Mouse (Mus musculus) forebrain, embryonic 15.5 days (tissue): ENCODE results near the gene Crtc1. TPM values are rescaled to one million over a fixed set of nuclear protein-coding genes. Genes with fewer than 3 reads are reported as not detected.

ENCODE experiments used
- ATAC-seq: fragments of 200-750 bp; cut with Nextera tagmentation; replicated peaks from 2 replicates; pipeline ENCODE4 v1.8.0; 2017; ENCODE audit warnings: mild to moderate bottlenecking, moderate TSS enrichment, moderate library complexity
- H3K27ac ChIP-seq: fragments of 300-500 bp; sonication (generic); replicated peaks from 2 replicates; pipeline ENCODE4 v1.5.1; 2015; ENCODE audit warnings: mild to moderate bottlenecking, inconsistent platforms
- H3K27me3 ChIP-seq: fragments of 300-500 bp; sonication (generic); 2 replicates; pipeline ENCODE4 v1.6.1; 2015; ENCODE audit warnings: inconsistent platforms
- H3K36me3 ChIP-seq: fragments of 300-500 bp; sonication (generic); 2 replicates; pipeline ENCODE4 v1.6.1; 2015; ENCODE audit warnings: mild to moderate bottlenecking, inconsistent platforms
- H3K4me1 ChIP-seq: fragments of 300-500 bp; sonication (generic); 2 replicates; pipeline ENCODE4 v1.6.1; 2015; ENCODE audit warnings: inconsistent platforms
- H3K4me2 ChIP-seq: fragments of 300-500 bp; sonication (generic); replicated peaks from 2 replicates; pipeline ENCODE4 v1.6.1; 2015; ENCODE audit warnings: mild to moderate bottlenecking, inconsistent platforms
- H3K4me3 ChIP-seq: fragments of 300-500 bp; sonication (generic); 2 replicates; pipeline ENCODE4 v1.5.1; 2015; ENCODE audit warnings: mild to moderate bottlenecking, inconsistent platforms
- H3K9ac ChIP-seq: fragments of 300-500 bp; sonication (generic); replicated peaks from 2 replicates; pipeline ENCODE4 v1.6.1; 2015; ENCODE audit warnings: mild to moderate bottlenecking, inconsistent platforms
- H3K9me3 ChIP-seq: fragments of 300-500 bp; sonication (generic); 2 replicates; pipeline ENCODE4 v1.6.1; 2016; ENCODE audit warnings: inconsistent platforms
- WGBS: fragments of 180-500 bp; shearing (Covaris S2); methylation state at CpG from one replicate; pipeline ENCODE4 v1.1.7; 2015; ENCODE audit warnings: mixed read lengths; 5-methylcytosine and 5-hydroxymethylcytosine counted together
- polyA plus RNA-seq: library from polyadenylated mRNA; unstranded; fragments of >200 nt; fragmentation: Nextera tagmentation; extraction: Ambion mirVana; gene quantifications from 2 replicates; pipeline ENCODE4 v1.2.1, GENCODE M21; 2015

The Crtc1 gene
- polyA plus RNA-seq, 1 experiment from 2014 or later, result 41.0 TPM

DNA sequence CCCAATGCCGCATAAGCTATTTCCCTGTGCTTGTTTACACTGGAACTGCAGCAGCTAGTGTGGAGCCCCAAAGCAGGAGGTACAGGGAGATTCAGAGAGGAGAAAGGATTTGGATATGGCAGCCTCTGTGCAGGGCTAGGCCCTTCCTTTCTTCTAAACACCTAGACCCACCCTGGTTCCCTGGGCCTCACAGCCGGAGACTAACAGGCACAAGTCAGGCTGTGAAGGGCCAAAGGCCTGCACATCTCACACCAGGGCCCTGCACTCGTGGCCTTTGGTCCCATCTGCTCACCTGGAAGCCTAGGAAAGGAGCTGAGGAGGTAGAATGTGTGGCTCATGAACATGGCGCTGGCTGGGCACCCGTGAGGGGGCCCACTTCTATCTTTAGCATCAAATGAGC lies 43.2 kb downstream of the Crtc1 start:
- H3K27ac ChIP-seq, result no peak overlapping the region
- no peaks in the 10 kb centered on the region for H3K27me3 ChIP-seq
- no peak overlapping the region for H3K4me3 ChIP-seq
- H3K36me3 ChIP-seq, result peaks cover 7% of the 10 kb centered on the region; the same call in 1 of the 2 replicates
- 84% methylated on average over 5 of the region's 5 CpGs for WGBS
- no peaks in the 10 kb centered on the region for H3K4me1 ChIP-seq
- no peak for ATAC-seq
- no peaks in the 10 kb centered on the region for H3K9me3 ChIP-seq
- no peak overlapping the region for H3K9ac ChIP-seq
- no peak overlapping the region for H3K4me2 ChIP-seq

DNA sequence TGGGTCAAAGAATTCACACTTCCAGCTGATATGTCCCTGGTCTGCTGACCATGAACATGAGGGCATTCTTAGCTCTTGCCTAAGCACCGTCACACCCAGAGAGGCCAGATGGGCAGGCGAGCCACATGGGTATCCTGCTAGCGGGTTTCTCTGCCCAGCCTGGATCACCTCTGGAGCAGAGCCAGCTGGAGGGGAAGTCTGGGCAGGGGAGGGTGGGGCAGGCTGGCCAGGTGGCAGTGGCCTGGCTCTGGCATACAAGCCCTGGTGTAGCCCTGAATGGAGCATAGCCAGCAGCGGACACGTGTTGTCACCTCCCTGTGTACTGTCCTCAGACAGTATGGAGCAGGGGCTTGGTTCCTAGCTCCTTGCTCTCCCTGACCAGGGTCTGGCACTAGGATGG lies 43.7 kb downstream of the Crtc1 start:
- peaks cover 11% of the 10 kb centered on the region; the same call in 1 of the 2 replicates for H3K36me3 ChIP-seq
- no peak for ATAC-seq
- no peak overlapping the region for H3K9ac ChIP-seq

GRCm38 (mm10) chr8:70394269-70394998 lies 44.9 kb downstream of the Crtc1 start:
- no peak for ATAC-seq
- H3K9ac ChIP-seq, result no peak overlapping the region
- no peak overlapping the region for H3K4me3 ChIP-seq
- H3K9me3 ChIP-seq, result no peaks in the 10 kb centered on the region
- H3K4me1 ChIP-seq, result no peaks in the 10 kb centered on the region
- 88% methylated on average over 8 of the region's 8 CpGs for WGBS
- no peak overlapping the region for H3K4me2 ChIP-seq
- H3K27me3 ChIP-seq, result no peaks in the 10 kb centered on the region
- peaks cover 16% of the 10 kb centered on the region; the same call in 1 of the 2 replicates for H3K36me3 ChIP-seq
- H3K27ac ChIP-seq, result no peak overlapping the region

More for the DNA sequence above, 43.7 kb downstream of the Crtc1 start:
- no peaks in the 10 kb centered on the region for H3K27me3 ChIP-seq
- no peak overlapping the region for H3K4me2 ChIP-seq
- 68% methylated on average over 5 of the region's 5 CpGs for WGBS
- no peak overlapping the region for H3K4me3 ChIP-seq
- H3K9me3 ChIP-seq, result no peaks in the 10 kb centered on the region
- H3K4me1 ChIP-seq, result no peaks in the 10 kb centered on the region
- H3K27ac ChIP-seq, result no peak overlapping the region

DNA sequence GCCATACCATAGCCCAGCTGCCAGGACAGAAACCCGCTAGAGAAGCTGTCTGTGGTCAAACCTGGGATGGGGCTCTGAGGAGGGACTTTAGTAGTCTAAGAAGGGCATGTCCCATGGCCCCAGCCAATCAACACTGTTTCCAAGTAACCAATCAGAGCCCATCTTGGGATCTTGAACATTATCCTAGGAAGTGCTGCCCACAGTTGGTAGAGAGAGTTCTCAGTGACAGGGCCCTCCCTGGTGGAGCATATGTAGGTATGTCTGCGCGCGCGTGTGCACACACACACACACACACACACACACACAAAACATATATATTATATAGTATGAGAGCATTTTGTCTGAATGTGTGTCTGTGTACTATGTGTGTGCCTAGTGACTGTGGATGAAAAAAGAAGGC lies 46.3 kb downstream of the Crtc1 start:
- no peaks in the 10 kb centered on the region for H3K27me3 ChIP-seq
- no peak overlapping the region for H3K9ac ChIP-seq
- H3K27ac ChIP-seq, result no peak overlapping the region
- no peak for ATAC-seq
- WGBS, result 83% methylated on average over 5 of the region's 5 CpGs
- no peak overlapping the region for H3K4me2 ChIP-seq
- H3K4me1 ChIP-seq, result no peaks in the 10 kb centered on the region
- H3K9me3 ChIP-seq, result no peaks in the 10 kb centered on the region
- H3K4me3 ChIP-seq, result no peak overlapping the region
- peaks cover 16% of the 10 kb centered on the region; the same call in 1 of the 2 replicates for H3K36me3 ChIP-seq

DNA sequence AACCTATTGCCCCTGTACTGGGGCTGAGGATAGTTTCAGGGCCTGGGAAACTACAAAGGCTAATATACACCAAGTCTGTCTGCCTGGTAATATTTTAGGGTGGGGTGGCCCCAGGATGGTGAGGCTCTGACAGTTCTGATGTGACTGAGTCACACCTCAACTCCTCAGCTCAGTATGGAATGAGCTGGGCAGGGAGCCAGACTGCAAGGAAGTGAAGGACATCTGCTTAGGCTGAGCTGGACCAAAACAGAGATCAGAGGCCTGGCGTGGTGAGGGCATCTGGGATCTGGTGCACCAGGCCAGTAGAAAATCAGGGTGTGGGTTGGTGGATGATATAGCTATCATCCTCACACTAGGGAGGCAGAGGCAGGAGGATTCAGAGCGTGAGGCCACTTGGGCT lies 49.7 kb downstream of the Crtc1 start:
- no peak overlapping the region for H3K4me3 ChIP-seq
- peaks cover 36% of the 10 kb centered on the region for H3K36me3 ChIP-seq
- no peaks in the 10 kb centered on the region for H3K9me3 ChIP-seq
- H3K4me2 ChIP-seq, result no peak overlapping the region
- WGBS, result 88% methylated on average over 2 of the region's 2 CpGs
- no peaks in the 10 kb centered on the region for H3K27me3 ChIP-seq
- no peak overlapping the region for H3K9ac ChIP-seq
- no peaks in the 10 kb centered on the region for H3K4me1 ChIP-seq
- ATAC-seq, result no peak
- H3K27ac ChIP-seq, result no peak overlapping the region

DNA sequence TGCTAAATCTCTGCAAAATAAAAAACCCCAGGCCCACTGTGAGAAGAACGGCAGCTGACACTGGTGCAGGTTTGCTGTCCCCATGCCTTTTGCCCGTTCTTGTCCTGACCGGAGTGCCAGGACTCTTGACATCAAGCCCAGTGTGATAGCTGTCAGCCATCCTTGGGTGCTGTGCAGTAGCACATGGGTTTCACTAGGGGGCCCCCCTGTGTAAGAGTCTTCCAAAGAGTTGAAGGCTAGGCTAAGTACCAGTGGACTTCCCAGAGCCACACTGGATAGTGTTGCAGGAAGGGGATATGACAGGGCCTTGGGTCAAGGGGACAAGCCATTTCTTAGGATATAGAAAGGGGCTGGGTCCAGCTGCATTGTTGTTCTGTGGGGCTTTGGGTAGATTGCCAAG lies 56.1 kb downstream of the Crtc1 start:
- Histone ChIP-seq H3K9ac (no peak overlapping the region), H3K4me1 (no peaks in the 10 kb centered on the region), H3K4me3 (no peak overlapping the region), H3K9me3 (no peaks in the 10 kb centered on the region), H3K36me3 (peaks cover 22% of the 10 kb centered on the region), H3K4me2 (no peak overlapping the region), H3K27ac (no peak overlapping the region), H3K27me3 (peaks cover 10% of the 10 kb centered on the region)
- ATAC-seq, result peak; percentile 36; the same call in 1 of the 2 replicates
- 50% methylated on average over 3 of the region's 3 CpGs for WGBS

GRCm38 (mm10) chr8:70380069-70380468 lies 59.3 kb downstream of the Crtc1 start:
- 88% methylated on average over 12 of the region's 12 CpGs for WGBS
- Histone ChIP-seq H3K9me3 (no peaks in the 10 kb centered on the region), H3K4me3 (no peak overlapping the region), H3K27me3 (peaks cover 42% of the 10 kb centered on the region), H3K36me3 (peaks cover 3% of the 10 kb centered on the region; the same call in 1 of the 2 replicates), H3K27ac (no peak overlapping the region), H3K4me1 (peaks cover 7% of the 10 kb centered on the region; the same call in 1 of the 2 replicates), H3K9ac (no peak overlapping the region), H3K4me2 (no peak overlapping the region)
- no peak for ATAC-seq

DNA sequence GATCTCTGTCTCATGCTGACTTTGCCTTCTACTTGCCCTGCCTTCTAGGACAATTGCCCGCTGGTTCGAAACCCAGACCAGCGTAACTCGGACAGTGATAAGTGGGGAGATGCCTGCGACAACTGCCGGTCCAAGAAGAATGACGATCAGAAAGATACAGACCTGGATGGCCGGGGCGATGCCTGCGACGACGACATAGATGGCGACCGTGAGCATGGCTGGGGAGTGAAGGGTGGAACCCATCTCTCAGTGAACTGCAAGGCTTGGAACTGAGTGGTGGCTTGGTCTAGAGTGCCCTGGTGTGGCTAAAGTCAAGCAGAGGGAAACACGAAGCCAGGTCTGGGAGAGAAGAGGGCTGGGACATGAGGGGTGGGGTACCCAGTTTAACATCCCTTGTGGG lies 62.3 kb downstream of the Crtc1 start:
- H3K9ac ChIP-seq, result no peak overlapping the region
- H3K4me2 ChIP-seq, result no peak overlapping the region
- H3K27ac ChIP-seq, result no peak overlapping the region
- no peak overlapping the region for H3K4me3 ChIP-seq
- H3K4me1 ChIP-seq, result peaks cover 24% of the 10 kb centered on the region
- no peaks in the 10 kb centered on the region for H3K9me3 ChIP-seq
- peaks cover 72% of the 10 kb centered on the region for H3K27me3 ChIP-seq
- ATAC-seq, result no peak
- WGBS, result 11% methylated on average over 15 of the region's 15 CpGs
- no peaks in the 10 kb centered on the region for H3K36me3 ChIP-seq

GRCm38 (mm10) chr8:70376275-70376741 lies 63.1 kb downstream of the Crtc1 start:
- H3K4me2 ChIP-seq, result no peak overlapping the region
- H3K9ac ChIP-seq, result no peak overlapping the region
- peaks cover 79% of the 10 kb centered on the region for H3K27me3 ChIP-seq
- H3K4me1 ChIP-seq, result peaks cover 24% of the 10 kb centered on the region
- no peak for ATAC-seq
- H3K36me3 ChIP-seq, result no peaks in the 10 kb centered on the region
- no peaks in the 10 kb centered on the region for H3K9me3 ChIP-seq
- no peak overlapping the region for H3K27ac ChIP-seq
- WGBS, result 6% methylated on average over 37 of the region's 37 CpGs
- H3K4me3 ChIP-seq, result no peak overlapping the region

- 6% methylated on average over 35 of the region's 35 CpGs for WGBS
- H3K4me1 ChIP-seq, result peaks cover 24% of the 10 kb centered on the region
- 0 out of 2 replicates have a peak overlapping the region, but pooled peaks have one; percentile 30 for H3K4me3 ChIP-seq
- no peak overlapping the region for H3K9ac ChIP-seq
- no peak overlapping the region for H3K27ac ChIP-seq
- no peaks in the 10 kb centered on the region for H3K36me3 ChIP-seq
- no peak for ATAC-seq
- peaks cover 79% of the 10 kb centered on the region for H3K27me3 ChIP-seq
- H3K4me2 ChIP-seq, result no peak overlapping the region
- no peaks in the 10 kb centered on the region for H3K9me3 ChIP-seq
Measured at GRCm38 (mm10) chr8:70375212-70375859, 64.0 kb downstream of the Crtc1 start.

DNA sequence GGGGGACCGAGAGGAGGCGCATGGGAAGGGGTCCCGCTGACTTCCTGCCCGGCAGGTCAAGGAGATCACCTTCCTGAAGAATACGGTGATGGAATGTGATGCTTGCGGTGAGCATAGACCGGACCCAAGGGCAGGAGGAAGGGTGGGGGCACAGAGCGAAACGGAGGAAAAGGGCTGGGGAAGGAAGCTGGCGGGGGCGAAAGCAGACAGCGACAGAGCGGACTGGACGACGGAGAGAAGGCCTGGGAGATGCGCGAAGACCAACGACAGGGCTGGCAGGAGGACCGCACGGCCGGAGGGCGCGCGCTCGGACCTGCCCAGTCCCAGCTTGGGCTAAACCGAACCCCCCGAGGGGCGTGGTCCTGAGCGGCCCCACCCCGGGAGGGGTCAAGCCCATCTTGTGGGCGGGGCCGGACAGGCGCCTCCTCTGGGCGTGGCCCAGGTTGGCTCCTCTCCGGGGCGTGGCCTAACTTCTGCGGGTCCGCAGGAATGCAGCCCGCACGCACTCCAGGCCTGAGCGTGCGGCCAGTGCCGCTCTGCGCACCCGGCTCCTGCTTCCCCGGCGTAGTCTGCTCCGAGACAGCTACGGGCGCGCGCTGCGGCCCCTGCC lies 65.0 kb downstream of the Crtc1 start:
- Histone ChIP-seq H3K4me3 (peak overlapping the region; percentile 30), H3K9me3 (no peaks in the 10 kb centered on the region), H3K36me3 (no peaks in the 10 kb centered on the region), H3K27me3 (peaks cover 79% of the 10 kb centered on the region), H3K4me2 (peak overlapping the region; percentile 41), H3K27ac (no peak overlapping the region), H3K4me1 (peaks cover 24% of the 10 kb centered on the region), H3K9ac (no peak overlapping the region)
- under 1% methylated on average over 53 of the region's 53 CpGs for WGBS
- peak; percentile 53 for ATAC-seq
